ENCODE assay signal across 10 mouse cellular contexts in the genomic region with DNA sequence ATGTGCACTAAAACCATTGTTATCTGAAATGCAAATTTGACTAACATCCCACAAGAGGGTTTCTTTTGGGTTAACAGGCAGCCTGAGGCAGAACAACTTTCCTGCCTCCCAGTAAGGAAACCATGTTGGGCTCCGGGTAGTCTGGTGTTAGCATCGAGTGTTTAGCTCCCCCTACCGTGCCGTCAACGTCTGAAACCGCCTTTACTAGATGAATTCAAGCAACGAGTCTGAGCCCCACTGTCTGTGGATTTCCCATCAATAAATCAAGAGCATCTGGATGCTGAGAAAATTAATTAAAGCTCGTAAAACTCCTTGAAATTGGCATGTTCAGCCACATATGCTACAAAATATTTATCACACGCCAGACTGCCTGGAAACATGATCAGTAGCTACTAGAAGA. TPM values are rescaled to one million over a fixed set of nuclear protein-coding genes. Genes with fewer than 3 reads are reported as not detected.
DNase-seq lines count a peak whose midpoint lies in the region; ATAC-seq and TF ChIP-seq lines count a peak whose summit lies in the region.
"Had no signal": no experiment of that assay in that cellular context is flagged by ENCODE, and none has a peak within 500 bp of the region (broad histone marks: within the 10 kb centered on the region; RNA-seq: fewer than 3 reads in every experiment).

No protein-coding gene starts in this region.

- DNase-seq in cerebellum, postnatal 10 days = peak; percentile 42 to 50
- DNase-seq in cerebellum, postnatal 36 days = no peak
- DNase-seq in kidney, adult 9 months = peak; percentile 48
- DNase-seq in brain, adult 2 months (ENCODE audit: low read depth, low spot score) = peak; percentile 59
- peak; percentile 17 for DNase-seq in lung, postnatal 0 days (ENCODE audit: low spot score)
- no peak for DNase-seq in gastrocnemius, postnatal 25 days
- DNase-seq in cerebellum, adult 11-12 months = no peak
- DNase-seq: cerebellum, adult 9-10 months had no signal

- peaks cover 2% of the 10 kb centered on the region; the same call in 1 of the 2 replicates for H3K36me3 ChIP-seq in kidney, embryonic 14.5 days (ENCODE audit: control insufficient read depth, insufficient read depth, low read length)
- H3K36me3 ChIP-seq in lung, postnatal 0 days (ENCODE audit: insufficient read depth, low read length) = no peaks in the 10 kb centered on the region

- no peak overlapping the region for H3K27ac ChIP-seq in kidney, embryonic 14.5 days (ENCODE audit: low read depth, low read length)
- no peak overlapping the region for H3K27ac ChIP-seq in lung, postnatal 0 days (ENCODE audit: low read length)

- no peak overlapping the region for H3K4me3 ChIP-seq in kidney, embryonic 14.5 days (ENCODE audit: low read length)
- H3K4me3 ChIP-seq in lung, postnatal 0 days (ENCODE audit: low read depth, low read length) = no peak overlapping the region

- H3K4me2 ChIP-seq in kidney, embryonic 14.5 days (replicated peaks; ENCODE audit: low read depth, low read length) = no peak overlapping the region
- no peak overlapping the region for H3K4me2 ChIP-seq in lung, postnatal 0 days (replicated peaks; ENCODE audit: low read depth, low read length)

- TF ChIP-seq CTCF in lung, postnatal 0 days (IDR thresholded peaks at IDR 0.05) = peak; percentile 41

- WGBS in kidney, embryonic 14.5 days = 36% methylated on average over 9 of the region's 9 CpGs
- WGBS in lung, postnatal 0 days = 61% methylated on average over 9 of the region's 9 CpGs

- TF ChIP-seq EP300 in lung, postnatal 0 days (IDR thresholded peaks at IDR 0.05) = no peak

- H3K27me3 ChIP-seq in kidney, embryonic 14.5 days (ENCODE audit: control insufficient read depth, insufficient read depth, low read length) = no peaks in the 10 kb centered on the region
- H3K27me3 ChIP-seq in lung, postnatal 0 days (replicated peaks; ENCODE audit: insufficient read depth, low read length) = no peaks in the 10 kb centered on the region

- 0 out of 2 replicates have a peak, but pooled peaks cover 6% of the 10 kb centered on the region for H3K4me1 ChIP-seq in kidney, embryonic 14.5 days (ENCODE audit: control insufficient read depth, insufficient read depth, low read length)
- H3K4me1 ChIP-seq in lung, postnatal 0 days (ENCODE audit: insufficient read depth, low read depth, low read length) = no peaks in the 10 kb centered on the region

- ATAC-seq in kidney, embryonic 14.5 days (ENCODE audit: low FRiP score, low TSS enrichment) = no peak
- no peak for ATAC-seq in lung, postnatal 0 days
- ATAC-seq: activated CD4-positive, CD25-positive, alpha-beta regulatory T cell, adult 4 months had no signal

- peaks cover 9% of the 10 kb centered on the region; the same call in 1 of the 2 replicates for H3K9me3 ChIP-seq in kidney, embryonic 14.5 days (ENCODE audit: control insufficient read depth, low read length)
- no peaks in the 10 kb centered on the region for H3K9me3 ChIP-seq in lung, postnatal 0 days (ENCODE audit: low read length)

- no peak overlapping the region for H3K9ac ChIP-seq in kidney, embryonic 14.5 days (ENCODE audit: low read depth, low read length)
- no peak overlapping the region for H3K9ac ChIP-seq in lung, postnatal 0 days (replicated peaks; ENCODE audit: low read depth)

RNA-seq across cellular contexts. Expression of a gene that starts 15.8 kb away (rescaled TPM):
- polyA plus RNA-seq in kidney, embryonic 14.5 days (2014; fragmentation: Nextera tagmentation; extraction: Ambion mirVana) = 12.6 and 27.7 TPM in 2 replicates
- polyA plus RNA-seq in lung, postnatal 0 days (2015; fragmentation: Nextera tagmentation; extraction: Ambion mirVana) = 26.1 and 26.8 TPM in 2 replicates
- total RNA-seq in gastrocnemius, postnatal 25 days (2021) = 1 to 10 TPM; 4.1 to 4.3 TPM

Comparison
In these comparisons a context has a peak if more than half of its experiments do, and no peak if none do; other contexts are left out.
1. DNase-seq: peak in cerebellum, postnatal 10 days (2 of 2), kidney, adult 9 months (single experiment), brain, adult 2 months (single experiment) and lung, postnatal 0 days (single experiment); none in cerebellum, postnatal 36 days (0 of 2), gastrocnemius, postnatal 25 days (single experiment) and cerebellum, adult 11-12 months (single experiment).